Mouse (Mus musculus): Measurements from ENCODE around the gene Hid1.

GRCm38 (mm10) chr11:115334531-115334930 is 33.0 kb downstream of the Hid1 start, which contains the start of gene Otop3:
- TF ChIP-seq POLR2A (IDR thresholded peaks at IDR 0.05; ENCODE audit: borderline replicate concordance, extremely low read depth, insufficient read depth, insufficient read length, poor library complexity, severe bottlenecking) (no peak), CTCF (IDR thresholded peaks at IDR 0.05; ENCODE audit: borderline replicate concordance, extremely low read depth, insufficient read depth, insufficient read length) (no peak)
